Comparison of ENCODE assay signal across 39 mouse cellular contexts in the genomic region with DNA sequence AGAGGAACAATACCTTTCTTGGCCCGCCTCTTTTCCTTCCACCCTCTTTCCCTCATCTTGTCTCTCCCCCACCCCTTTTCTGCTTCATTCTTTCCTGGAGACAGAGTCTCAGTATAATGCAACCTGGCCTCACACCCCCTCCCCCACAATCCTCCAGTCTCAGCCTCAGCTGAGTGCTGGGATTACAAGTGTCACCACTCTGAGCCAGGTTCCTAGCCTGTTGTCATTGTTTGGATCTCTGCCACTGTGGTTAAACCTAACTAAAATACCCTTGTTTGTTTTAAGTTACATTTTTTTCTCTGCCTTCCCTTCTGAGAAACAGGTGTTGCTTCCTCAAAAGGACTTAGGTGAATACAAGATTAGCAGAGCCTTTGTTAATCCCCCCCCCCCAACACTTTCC. TPM values are rescaled to one million over a fixed set of nuclear protein-coding genes. Genes with fewer than 3 reads are reported as not detected.
"Had no signal": no experiment of that assay in that cellular context is flagged by ENCODE, and none has a peak within 500 bp of the region (broad histone marks: within the 10 kb centered on the region; RNA-seq: fewer than 3 reads in every experiment).

No protein-coding gene starts in this region.

- DNase-seq: gastrocnemius, postnatal 14 days; gastrocnemius, postnatal 36 days; heart, adult 18-20 months; heart, postnatal 14 days; heart, postnatal 36 days; kidney, adult 11 months; kidney, postnatal 10 days; layer of hippocampus, adult 9-11 months; layer of hippocampus, postnatal 36 days; left cerebral cortex, postnatal 4 days had no signal

- H3K4me3 ChIP-seq: heart, embryonic 13.5 days; heart, embryonic 15.5 days; hindbrain, embryonic 13.5 days; hindbrain, embryonic 15.5 days; limb, embryonic 13.5 days; limb, embryonic 15.5 days; liver, embryonic 12.5 days had no signal

- H3K4me2 ChIP-seq: heart, embryonic 11.5 days; heart, embryonic 13.5 days; heart, embryonic 15.5 days; hindbrain, embryonic 13.5 days; hindbrain, embryonic 15.5 days; limb, embryonic 13.5 days; limb, embryonic 15.5 days; liver, embryonic 12.5 days had no signal

- H3K27me3 ChIP-seq: heart, embryonic 13.5 days; heart, embryonic 15.5 days; hindbrain, embryonic 13.5 days; hindbrain, embryonic 15.5 days; limb, embryonic 13.5 days; limb, embryonic 15.5 days; liver, embryonic 12.5 days had no signal

- H3K9ac ChIP-seq: heart, embryonic 13.5 days; heart, embryonic 15.5 days; hindbrain, embryonic 13.5 days; hindbrain, embryonic 15.5 days; limb, embryonic 13.5 days; limb, embryonic 15.5 days; liver, embryonic 12.5 days; liver, embryonic 14.5 days had no signal

- H3K4me1 ChIP-seq: hindbrain, embryonic 13.5 days; hindbrain, embryonic 15.5 days; limb, embryonic 13.5 days; limb, embryonic 15.5 days; liver, embryonic 12.5 days had no signal

- ATAC-seq: hindbrain, postnatal 0 days; intestine, embryonic 16.5 days; liver, embryonic 12.5 days had no signal

- H3K9me3 ChIP-seq: heart, embryonic 13.5 days; heart, embryonic 15.5 days; hindbrain, embryonic 13.5 days; hindbrain, embryonic 15.5 days; limb, embryonic 13.5 days; limb, embryonic 15.5 days; liver, embryonic 12.5 days had no signal

- H3K36me3 ChIP-seq: heart, embryonic 13.5 days; heart, embryonic 15.5 days; hindbrain, embryonic 13.5 days; hindbrain, embryonic 15.5 days; limb, embryonic 13.5 days; limb, embryonic 15.5 days; liver, embryonic 12.5 days had no signal

- H3K27ac ChIP-seq: heart, embryonic 13.5 days; heart, embryonic 15.5 days; hindbrain, embryonic 13.5 days; hindbrain, embryonic 15.5 days; hindbrain, postnatal 0 days; limb, embryonic 13.5 days; limb, embryonic 15.5 days; liver, embryonic 12.5 days; liver, embryonic 14.5 days had no signal

RNA-seq across cellular contexts. Expression of a gene that starts 42.7 kb away (rescaled TPM):
- total RNA-seq: hematopoietic stem cell, adult 5-6 weeks had no signal

RNA-seq across cellular contexts. Expression of a gene that starts 53.9 kb away (rescaled TPM):
- total RNA-seq: gastrocnemius, adult 18-20 months; gastrocnemius, adult 8-10 months; gastrocnemius, postnatal 14 days; gastrocnemius, postnatal 36 days; heart, adult 18-20 months; heart, postnatal 14 days; heart, postnatal 36 days; hematopoietic stem cell, adult 5-6 weeks; hindbrain, postnatal 0 days; layer of hippocampus, adult 18-20 months; layer of hippocampus, adult 8-10 months; layer of hippocampus, postnatal 14 days; layer of hippocampus, postnatal 36 days; left cerebral cortex, adult 18-20 months; left cerebral cortex, adult 8-10 months; left cerebral cortex, postnatal 10 days; left cerebral cortex, postnatal 25 days; left cerebral cortex, postnatal 4 days had no signal
- polyA plus RNA-seq: gonadal fat pad, adult 2 months; heart, embryonic 11.5 days; heart, embryonic 13.5 days; heart, embryonic 15.5 days; heart, postnatal 0 days; hindbrain, embryonic 11.5 days; intestine, embryonic 14.5 days; intestine, embryonic 16.5 days; kidney, embryonic 14.5 days; large intestine, adult 2 months; limb, embryonic 11.5 days; limb, embryonic 15.5 days; liver, embryonic 12.5 days; liver, embryonic 14.5 days had no signal

RNA-seq across cellular contexts. Expression of a gene that starts 56.8 kb away (rescaled TPM):
- total RNA-seq: gastrocnemius, adult 18-20 months; gastrocnemius, adult 8-10 months; gastrocnemius, postnatal 14 days; gastrocnemius, postnatal 36 days; heart, postnatal 14 days; hematopoietic stem cell, adult 5-6 weeks had no signal
- polyA plus RNA-seq: gonadal fat pad, adult 2 months; heart, embryonic 11.5 days; intestine, embryonic 14.5 days; kidney, embryonic 14.5 days; kidney, embryonic 16.5 days; large intestine, adult 2 months; liver, embryonic 12.5 days; liver, embryonic 14.5 days had no signal
